Mouse (Mus musculus): ENCODE results near the gene Runx1. TPM values are rescaled to one million over a fixed set of nuclear protein-coding genes. Genes with fewer than 3 reads are reported as not detected.

Gene Runx1
- total RNA-seq, 2 experiments from 2014 or later = 3.0 to 3.3 TPM

- intact Hi-C loops (cut with DNase I) = no loop called here
- DNase-seq = no peak
Measured at GRCm38 (mm10) chr16:92707712-92708111, 118.2 kb downstream of the Runx1 start.

GRCm38 (mm10) chr16:92707146-92707545 lies 118.8 kb downstream of the Runx1 start:
- DNase-seq = no peak
- intact Hi-C loops (cut with DNase I) = no loop called here

- intact Hi-C loops (cut with DNase I) = no loop called here
- no peak for DNase-seq
Measured at GRCm38 (mm10) chr16:92705564-92706458, 120.1 kb downstream of the Runx1 start.

- no peak for DNase-seq
- intact Hi-C loops (cut with DNase I) = no loop called here
Measured at GRCm38 (mm10) chr16:92703850-92704249, 122.1 kb downstream of the Runx1 start.

GRCm38 (mm10) chr16:92699531-92700397 lies 126.2 kb downstream of the Runx1 start:
- intact Hi-C loops (cut with DNase I) = loop anchor here (2.0 to 5.0 kb wide), 6 partner anchors 92 to 753 kb away; no protein-coding TSS in a partner anchor
- no peak for DNase-seq

- intact Hi-C loops (cut with DNase I) = loop anchor here (2.0 to 5.0 kb wide), 6 partner anchors 91 to 754 kb away; no protein-coding TSS in a partner anchor
- peak; percentile 87 to 88 for DNase-seq
Measured at GRCm38 (mm10) chr16:92698612-92698998, 127.3 kb downstream of the Runx1 start.

GRCm38 (mm10) chr16:92697737-92698611 lies 128.0 kb downstream of the Runx1 start:
- intact Hi-C loops (cut with DNase I) = loop anchor here (2.0 to 5.0 kb wide), 6 partner anchors 91 to 754 kb away; no protein-coding TSS in a partner anchor
- peak; percentile 16 to 35 for DNase-seq

- peak; percentile 66 to 69 for DNase-seq
- intact Hi-C loops (cut with DNase I) = loop anchor here (5.0 kb wide), 4 partner anchors 90 to 755 kb away; no protein-coding TSS in a partner anchor
Measured at GRCm38 (mm10) chr16:92697227-92697736, 128.7 kb downstream of the Runx1 start.

GRCm38 (mm10) chr16:92696411-92697015 lies 129.4 kb downstream of the Runx1 start:
- intact Hi-C loops (cut with DNase I) = loop anchor here (5.0 kb wide), 4 partner anchors 89 to 756 kb away; no protein-coding TSS in a partner anchor

GRCm38 (mm10) chr16:92695981-92696380 lies 130.0 kb downstream of the Runx1 start:
- DNase-seq = no peak
- intact Hi-C loops (cut with DNase I) = loop anchor here (2.0 to 5.0 kb wide), 5 partner anchors 89 to 756 kb away; no protein-coding TSS in a partner anchor

More at GRCm38 (mm10) chr16:92696411-92697015, 129.4 kb downstream of the Runx1 start:
- peak; percentile 38 to 48 for DNase-seq

- intact Hi-C loops (cut with DNase I) = loop anchor here (2.0 to 5.0 kb wide), 5 partner anchors 88 to 757 kb away; no protein-coding TSS in a partner anchor
- DNase-seq = peak in 1 of 2 experiments; percentile 40
Measured at GRCm38 (mm10) chr16:92695200-92695921, 130.6 kb downstream of the Runx1 start.

- intact Hi-C loops (cut with DNase I) = loop anchor here (2.0 to 5.0 kb wide), 6 partner anchors 52 to 758 kb away; no protein-coding TSS in a partner anchor
- DNase-seq = no peak
Measured at GRCm38 (mm10) chr16:92694496-92695106, 131.3 kb downstream of the Runx1 start.

- DNase-seq = no peak
- intact Hi-C loops (cut with DNase I) = loop anchor here (5.0 kb wide), 1 partner anchor 48 kb away; no protein-coding TSS in a partner anchor
Measured at GRCm38 (mm10) chr16:92690759-92691158, 135.2 kb downstream of the Runx1 start.

- no peak for DNase-seq
- intact Hi-C loops (cut with DNase I) = no loop called here
Measured at GRCm38 (mm10) chr16:92688941-92689340, 137.0 kb downstream of the Runx1 start.

- intact Hi-C loops (cut with DNase I) = no loop called here
- no peak for DNase-seq
Measured at GRCm38 (mm10) chr16:92686978-92687377, 139.0 kb downstream of the Runx1 start.

GRCm38 (mm10) chr16:92685766-92686315 lies 140.1 kb downstream of the Runx1 start:
- no peak for DNase-seq
- intact Hi-C loops (cut with DNase I) = no loop called here

All from gastrocnemius, postnatal 36 days (tissue).